Mouse (Mus musculus): Measurements from ENCODE around the gene Chmp3. TPM values are rescaled to one million over a fixed set of nuclear protein-coding genes. Genes with fewer than 3 reads are reported as not detected.
A peak's percentile ranks its signal among the peaks of the same experiment; 100 is the strongest.

The Chmp3 gene
- total and polyA plus RNA-seq, 2 experiments from 2014 or later: 52.4 to 59.9 TPM

DNA sequence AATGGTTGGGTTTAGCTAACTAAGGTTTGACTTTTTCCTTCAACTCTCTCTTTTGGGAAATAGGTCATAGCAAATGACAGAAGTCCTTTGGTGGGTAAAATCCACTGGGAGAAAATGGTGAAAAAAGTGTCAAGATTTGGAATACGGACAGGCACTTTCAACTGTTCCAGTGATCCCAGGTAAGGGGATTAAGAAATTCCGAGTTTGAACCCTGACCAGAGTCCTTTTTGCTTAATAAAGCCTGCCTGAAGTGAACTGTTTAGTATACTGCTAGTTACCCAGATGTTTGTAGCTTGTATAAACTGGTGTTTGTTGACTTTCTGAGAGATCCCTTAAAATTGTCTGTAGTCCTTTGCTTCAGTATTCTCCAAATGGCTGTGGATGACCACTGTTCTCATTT is 37.9 kb upstream of the Chmp3 start:
- H3K4me1 ChIP-seq (ENCODE audit: insufficient read depth, low read length): no peaks in the 10 kb centered on the region
- H3K9me3 ChIP-seq (ENCODE audit: low read length): no peaks in the 10 kb centered on the region
- DNase-seq (ENCODE audit: low spot score) (no peak), ATAC-seq (ENCODE audit: low FRiP score) (no peak)
- no peak for TF ChIP-seq CTCF (IDR thresholded peaks at IDR 0.05)
- H3K4me3 ChIP-seq (ENCODE audit: low read depth, low read length): no peak overlapping the region
- H3K27ac ChIP-seq (ENCODE audit: low read depth, low read length): no peak overlapping the region
- WGBS: 89% methylated on average over 2 of the region's 2 CpGs
- H3K4me2 ChIP-seq (ENCODE audit: low read depth, low read length, poor library complexity, severe bottlenecking): no peak overlapping the region
- no peaks in the 10 kb centered on the region for H3K27me3 ChIP-seq (ENCODE audit: insufficient read depth, low read length)
- H3K9ac ChIP-seq (replicated peaks; ENCODE audit: low read length, poor library complexity, severe bottlenecking): no peak overlapping the region
- peaks cover 29% of the 10 kb centered on the region; the same call in 1 of the 2 replicates for H3K36me3 ChIP-seq (ENCODE audit: insufficient read depth, low read length)

DNA sequence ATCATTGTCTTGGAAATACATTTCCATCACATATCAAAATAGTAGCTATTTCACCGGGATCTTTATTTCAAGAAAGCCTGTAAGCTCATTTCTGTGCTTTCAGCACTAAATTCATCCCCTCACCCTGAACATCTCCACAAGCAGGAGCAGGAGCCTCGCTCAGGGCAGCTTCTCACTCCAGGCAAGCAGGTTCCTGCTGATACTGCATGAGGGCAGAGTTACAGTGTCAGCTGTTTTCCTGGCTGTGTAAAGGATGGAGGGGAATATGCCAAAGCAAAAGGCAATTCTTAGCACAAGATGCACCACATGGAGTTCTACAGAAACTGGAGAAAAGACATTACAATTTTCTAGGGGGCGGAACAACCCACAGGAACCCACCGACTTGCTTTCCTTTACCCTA is 24.1 kb upstream of the Chmp3 start:
- H3K9ac ChIP-seq (replicated peaks; ENCODE audit: low read length, poor library complexity, severe bottlenecking): no peak overlapping the region
- H3K36me3 ChIP-seq (ENCODE audit: insufficient read depth, low read length): peaks cover 16% of the 10 kb centered on the region
- H3K4me1 ChIP-seq (ENCODE audit: insufficient read depth, low read length): no peaks in the 10 kb centered on the region
- no peak for TF ChIP-seq CTCF (IDR thresholded peaks at IDR 0.05)
- no peak overlapping the region for H3K4me3 ChIP-seq (ENCODE audit: low read depth, low read length)
- WGBS: 90% methylated on average over 4 of the region's 4 CpGs
- ATAC-seq (ENCODE audit: low FRiP score) (no peak), DNase-seq (ENCODE audit: low spot score) (no peak)
- H3K9me3 ChIP-seq (ENCODE audit: low read length): no peaks in the 10 kb centered on the region
- H3K27ac ChIP-seq (ENCODE audit: low read depth, low read length): no peak overlapping the region
- H3K27me3 ChIP-seq (ENCODE audit: insufficient read depth, low read length): no peaks in the 10 kb centered on the region
- no peak overlapping the region for H3K4me2 ChIP-seq (ENCODE audit: low read depth, low read length, poor library complexity, severe bottlenecking)

DNA sequence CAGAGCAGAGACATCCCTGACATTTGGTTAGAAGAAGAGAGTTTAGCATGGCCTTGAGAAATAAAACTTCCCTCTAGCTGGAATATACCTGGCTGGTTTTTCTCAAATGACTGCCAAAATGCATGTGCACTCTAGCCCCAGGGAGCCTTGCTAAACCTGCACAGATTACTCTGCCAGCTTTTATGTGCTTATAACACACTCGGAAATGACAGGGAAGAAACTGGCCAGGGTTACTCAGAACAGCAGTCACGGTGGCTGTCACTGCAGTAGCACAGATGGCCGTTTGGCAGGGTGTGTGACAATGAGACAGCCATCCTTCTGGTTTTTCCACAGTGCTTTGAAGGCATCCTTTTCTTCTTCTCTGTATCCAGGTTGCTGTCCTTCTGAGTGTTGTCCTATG is 18.0 kb upstream of the Chmp3 start:
- TF ChIP-seq CTCF (IDR thresholded peaks at IDR 0.05): no peak
- H3K4me3 ChIP-seq (ENCODE audit: low read depth, low read length): no peak overlapping the region
- WGBS: 52% methylated on average over 3 of the region's 3 CpGs
- H3K4me1 ChIP-seq (ENCODE audit: insufficient read depth, low read length): no peaks in the 10 kb centered on the region
- DNase-seq (ENCODE audit: low spot score): peak; percentile 75
- H3K4me2 ChIP-seq (ENCODE audit: low read depth, low read length, poor library complexity, severe bottlenecking): no peak overlapping the region
- no peak overlapping the region for H3K9ac ChIP-seq (replicated peaks; ENCODE audit: low read length, poor library complexity, severe bottlenecking)
- H3K27ac ChIP-seq (ENCODE audit: low read depth, low read length): no peak overlapping the region
- H3K36me3 ChIP-seq (ENCODE audit: insufficient read depth, low read length): peaks cover 12% of the 10 kb centered on the region; the same call in 1 of the 2 replicates
- ATAC-seq (ENCODE audit: low FRiP score): no peak
- H3K27me3 ChIP-seq (ENCODE audit: insufficient read depth, low read length): no peaks in the 10 kb centered on the region
- H3K9me3 ChIP-seq (ENCODE audit: low read length): no peaks in the 10 kb centered on the region

DNA sequence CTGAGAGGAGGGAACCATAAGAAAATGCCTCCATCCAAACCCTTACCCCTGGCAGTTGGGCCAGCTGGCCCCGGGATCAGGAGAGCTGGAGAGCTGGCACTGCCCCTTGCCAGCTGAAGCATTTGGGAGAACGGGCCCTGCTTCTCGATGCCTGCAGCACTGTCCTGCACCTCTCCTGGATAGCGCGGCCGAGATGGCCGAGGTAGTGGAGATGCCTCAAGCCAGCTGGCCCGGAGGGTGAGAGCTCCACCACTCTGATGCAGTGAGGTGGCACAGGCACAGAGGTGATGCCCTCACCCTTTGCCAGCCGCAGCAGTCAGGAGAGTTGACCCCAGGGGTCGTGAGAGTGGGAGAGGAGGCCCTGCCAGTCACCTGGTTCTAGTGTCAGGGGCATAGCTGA is 16.5 kb upstream of the Chmp3 start:
- Histone ChIP-seq H3K36me3 (ENCODE audit: insufficient read depth, low read length) (peaks cover 12% of the 10 kb centered on the region; the same call in 1 of the 2 replicates), H3K9ac (replicated peaks; ENCODE audit: low read length, poor library complexity, severe bottlenecking) (no peak overlapping the region), H3K27ac (ENCODE audit: low read depth, low read length) (no peak overlapping the region), H3K4me1 (ENCODE audit: insufficient read depth, low read length) (no peaks in the 10 kb centered on the region), H3K4me2 (ENCODE audit: low read depth, low read length, poor library complexity, severe bottlenecking) (no peak overlapping the region), H3K9me3 (ENCODE audit: low read length) (no peaks in the 10 kb centered on the region), H3K4me3 (ENCODE audit: low read depth, low read length) (no peak overlapping the region), H3K27me3 (ENCODE audit: insufficient read depth, low read length) (no peaks in the 10 kb centered on the region)
- DNase-seq (ENCODE audit: low spot score) (no peak), ATAC-seq (ENCODE audit: low FRiP score) (no peak)
- TF ChIP-seq CTCF (IDR thresholded peaks at IDR 0.05): no peak
- WGBS: 92% methylated on average over 10 of the region's 10 CpGs

DNA sequence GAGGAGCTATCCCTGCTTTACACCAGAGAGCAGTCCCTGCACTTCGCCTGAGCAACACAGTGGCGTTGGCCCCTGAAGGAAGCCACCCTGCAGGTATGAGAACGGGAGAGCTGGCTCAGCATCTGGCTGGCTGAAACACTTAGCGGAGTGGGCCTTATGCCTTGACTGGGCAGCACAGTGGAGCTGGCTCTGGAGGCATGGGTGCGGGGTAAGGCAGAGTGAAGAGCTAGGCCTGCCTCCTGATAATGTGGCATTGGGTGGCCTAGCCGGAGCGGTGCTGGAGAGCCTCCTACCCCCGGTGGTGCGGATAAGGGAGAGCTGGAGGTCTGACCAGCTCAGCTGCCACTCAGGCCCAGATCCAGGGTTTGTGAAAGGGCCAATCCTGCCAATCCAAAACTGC is 15.8 kb upstream of the Chmp3 start:
- Histone ChIP-seq H3K4me2 (ENCODE audit: low read depth, low read length, poor library complexity, severe bottlenecking) (no peak overlapping the region), H3K4me3 (ENCODE audit: low read depth, low read length) (no peak overlapping the region), H3K27ac (ENCODE audit: low read depth, low read length) (no peak overlapping the region), H3K9ac (replicated peaks; ENCODE audit: low read length, poor library complexity, severe bottlenecking) (no peak overlapping the region), H3K36me3 (ENCODE audit: insufficient read depth, low read length) (peaks cover 12% of the 10 kb centered on the region; the same call in 1 of the 2 replicates), H3K4me1 (ENCODE audit: insufficient read depth, low read length) (no peaks in the 10 kb centered on the region), H3K9me3 (ENCODE audit: low read length) (no peaks in the 10 kb centered on the region), H3K27me3 (ENCODE audit: insufficient read depth, low read length) (no peaks in the 10 kb centered on the region)
- TF ChIP-seq CTCF (IDR thresholded peaks at IDR 0.05): no peak
- ATAC-seq (ENCODE audit: low FRiP score) (no peak), DNase-seq (ENCODE audit: low spot score) (no peak)
- WGBS: 89% methylated on average over 9 of the region's 9 CpGs

DNA sequence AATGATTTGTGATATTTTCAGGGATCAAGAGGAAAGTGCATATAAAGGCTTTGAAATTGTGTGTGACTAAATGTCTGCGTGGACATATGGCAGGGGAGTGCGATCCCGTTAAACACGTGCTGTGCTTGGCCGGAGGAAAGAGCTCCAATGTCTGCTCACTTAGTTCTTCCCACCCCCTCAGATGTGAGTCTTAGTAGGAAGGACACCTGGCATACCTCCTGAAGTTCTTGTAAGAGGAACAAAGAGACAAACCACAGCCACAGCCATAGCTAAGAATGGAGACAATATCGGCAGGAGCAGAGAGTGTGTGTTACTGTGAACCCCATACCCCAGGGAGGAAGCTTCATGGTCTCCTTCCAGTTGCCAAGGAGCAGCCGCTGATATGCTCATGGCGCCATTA is 13.4 kb upstream of the Chmp3 start:
- DNase-seq (ENCODE audit: low spot score) (peak; percentile 8), ATAC-seq (ENCODE audit: low FRiP score) (no peak)
- Histone ChIP-seq H3K9ac (replicated peaks; ENCODE audit: low read length, poor library complexity, severe bottlenecking) (no peak overlapping the region), H3K27me3 (ENCODE audit: insufficient read depth, low read length) (no peaks in the 10 kb centered on the region), H3K27ac (ENCODE audit: low read depth, low read length) (no peak overlapping the region), H3K4me3 (ENCODE audit: low read depth, low read length) (no peak overlapping the region), H3K4me2 (ENCODE audit: low read depth, low read length, poor library complexity, severe bottlenecking) (no peak overlapping the region), H3K9me3 (ENCODE audit: low read length) (no peaks in the 10 kb centered on the region), H3K36me3 (ENCODE audit: insufficient read depth, low read length) (peaks cover 9% of the 10 kb centered on the region; the same call in 1 of the 2 replicates), H3K4me1 (ENCODE audit: insufficient read depth, low read length) (no peaks in the 10 kb centered on the region)
- no peak for TF ChIP-seq CTCF (IDR thresholded peaks at IDR 0.05)
- 88% methylated on average over 8 of the region's 8 CpGs for WGBS

Measured in midbrain, postnatal 0 days (tissue).